Mouse (Mus musculus) heart, embryonic 12.5 days (tissue): ENCODE measurements around the gene Dapk3. TPM values are rescaled to one million over a fixed set of nuclear protein-coding genes. Genes with fewer than 3 reads are reported as not detected.

Experiments used
- ATAC-seq: fragments of 200-750 bp; cut with Nextera tagmentation; 2 replicates; pipeline ENCODE4 v1.8.0; 2017; ENCODE audit warnings: moderate TSS enrichment, moderate library complexity; ENCODE audit not compliant: insufficient number of reproducible peaks, low FRiP score
- H3K27ac ChIP-seq: fragments of 300-500 bp; sonication (generic); 2 replicates; pipeline ENCODE4 v1.5.1; 2016; ENCODE audit warnings: mild to moderate bottlenecking, moderate library complexity; ENCODE audit not compliant: poor library complexity, severe bottlenecking
- H3K27me3 ChIP-seq: fragments of 300-500 bp; sonication (generic); replicated peaks from 2 replicates; pipeline ENCODE4 v1.6.1; 2016; ENCODE audit warnings: mild to moderate bottlenecking, moderate library complexity
- H3K36me3 ChIP-seq: fragments of 300-500 bp; sonication (generic); 2 replicates; pipeline ENCODE4 v1.6.1; 2016; ENCODE audit warnings: mild to moderate bottlenecking, moderate library complexity
- H3K4me1 ChIP-seq: fragments of 300-500 bp; sonication (generic); replicated peaks from 2 replicates; pipeline ENCODE4 v1.6.1; 2016; ENCODE audit warnings: mild to moderate bottlenecking
- H3K4me2 ChIP-seq: fragments of 300-500 bp; sonication (generic); 2 replicates; pipeline ENCODE4 v1.6.1; 2016; ENCODE audit warnings: mild to moderate bottlenecking, moderate library complexity
- H3K4me3 ChIP-seq: fragments of 300-500 bp; sonication (generic); 2 replicates; pipeline ENCODE4 v1.5.1; 2016; ENCODE audit warnings: mild to moderate bottlenecking
- H3K9ac ChIP-seq: fragments of 300-500 bp; sonication (generic); 2 replicates; pipeline ENCODE4 v1.6.1; 2016; ENCODE audit warnings: mild to moderate bottlenecking, moderate library complexity
- H3K9me3 ChIP-seq: fragments of 300-500 bp; sonication (generic); replicated peaks from 2 replicates; pipeline ENCODE4 v1.6.1; 2016; ENCODE audit warnings: mild to moderate bottlenecking, moderate library complexity
- WGBS: fragments of 180-500 bp; shearing (Covaris S2); methylation state at CpG from one replicate; pipeline ENCODE4 v1.1.7; 2016; 5-methylcytosine and 5-hydroxymethylcytosine counted together
- polyA plus RNA-seq: library from polyadenylated mRNA; unstranded; fragments of >200 nt; fragmentation: Nextera tagmentation; extraction: Ambion mirVana; gene quantifications from 2 replicates; pipeline ENCODE4 v1.2.1, GENCODE M21; 2016

Gene Dapk3
- polyA plus RNA-seq, 1 experiment from 2014 or later, result 62.8 TPM

DNA sequence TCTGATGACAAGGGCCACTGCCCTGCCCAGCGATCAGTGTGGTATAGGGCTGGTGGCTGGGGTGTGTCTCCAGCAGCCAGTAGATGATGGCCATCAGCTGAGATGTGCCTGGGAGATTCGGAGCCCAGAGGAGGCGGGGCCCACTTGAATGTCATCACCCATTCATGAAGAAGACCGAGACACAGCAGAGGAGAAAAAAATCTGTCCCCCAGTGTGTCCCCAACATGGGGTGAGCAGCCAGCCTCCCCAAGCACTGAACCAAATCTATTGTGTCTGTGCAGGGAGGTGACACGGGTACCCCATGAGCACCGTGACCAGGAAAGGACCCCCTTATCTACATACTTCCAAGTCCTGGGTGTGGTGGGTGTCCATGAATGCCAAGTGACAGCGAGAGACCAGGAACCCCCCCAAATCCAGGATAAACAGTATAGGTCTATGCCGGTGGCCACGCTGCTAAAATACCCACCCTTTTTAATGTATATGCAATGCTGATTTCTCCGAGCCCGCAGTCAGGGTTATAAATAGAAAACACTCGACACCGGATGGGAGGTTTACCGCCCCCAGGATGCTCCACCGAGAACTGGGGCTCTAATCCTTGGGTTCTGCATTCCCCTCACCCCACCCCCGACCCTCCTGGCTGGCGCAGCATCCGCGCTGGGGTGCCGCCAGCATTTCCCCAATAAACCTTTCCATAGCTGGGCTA is 47.1 kb downstream of the Dapk3 start:
- Histone ChIP-seq H3K27ac (no peak overlapping the region), H3K4me2 (peak overlapping the region; percentile 58), H3K4me3 (peak overlapping the region; percentile 15), H3K9me3 (no peaks in the 10 kb centered on the region), H3K36me3 (no peaks in the 10 kb centered on the region), H3K27me3 (peaks cover 37% of the 10 kb centered on the region), H3K4me1 (peaks cover 22% of the 10 kb centered on the region), H3K9ac (no peak overlapping the region)
- WGBS, result 9% methylated on average over 20 of the region's 20 CpGs
- no peak for ATAC-seq

DNA sequence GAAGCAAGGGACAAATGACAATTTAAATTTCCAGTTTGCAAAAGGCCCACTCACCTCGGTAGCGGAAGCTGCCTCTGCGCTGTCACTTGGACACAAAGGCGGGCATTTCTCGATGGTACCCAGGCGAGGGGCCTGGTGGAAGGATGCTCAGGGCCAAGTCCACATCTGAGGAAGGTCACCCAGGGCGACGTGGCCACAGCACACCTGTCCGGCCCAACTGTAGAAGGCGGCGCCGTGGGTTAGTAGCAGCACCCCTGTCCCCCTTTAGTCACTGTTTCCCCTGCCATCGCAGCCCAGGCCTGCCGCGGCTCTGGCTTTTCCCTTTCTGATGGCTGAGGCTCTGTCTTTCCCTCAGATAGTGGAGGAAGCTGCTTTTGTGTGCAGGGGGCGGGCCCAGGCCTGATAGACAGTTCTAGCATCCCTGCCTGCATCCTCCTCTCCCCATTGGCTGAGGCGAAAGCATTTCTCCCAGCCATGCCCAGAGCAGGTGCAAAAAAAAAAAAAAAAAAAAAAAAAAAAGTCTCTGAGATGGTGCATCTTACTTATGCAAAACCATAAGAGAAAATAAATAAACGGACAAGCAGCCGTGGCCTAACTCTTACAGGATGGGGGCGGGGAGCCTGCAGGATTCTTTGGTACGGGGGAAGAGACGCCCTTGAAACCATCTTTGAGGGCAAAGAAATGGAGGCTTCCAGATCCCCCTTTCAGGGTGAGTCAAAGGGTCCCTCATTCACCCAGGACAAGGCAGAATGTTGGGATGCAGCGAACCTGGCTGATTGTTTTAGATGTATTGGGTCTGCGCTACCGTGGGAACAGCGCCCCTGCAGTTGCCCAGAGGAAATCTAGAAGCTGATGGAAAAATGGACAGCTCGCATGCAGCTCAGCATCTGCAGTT is 47.9 kb downstream of the Dapk3 start, which contains the start of gene Atcay:
Gene Atcay, minus strand, starts transcription at position 396 of the 895 bp plus-strand sequence.
- no peak for ATAC-seq
- peak within 1 kb of the TSS; percentile 58 for H3K4me2 ChIP-seq
- WGBS, result 14% methylated on average over 27 of the region's 27 CpGs
- no peak within 1 kb of the TSS for H3K9ac ChIP-seq
- H3K27ac ChIP-seq, result no peak within 1 kb of the TSS
- H3K27me3 ChIP-seq, result peaks cover 37% of the 10 kb centered on the region
- H3K4me3 ChIP-seq, result peak within 1 kb of the TSS; percentile 15
- peaks cover 22% of the 10 kb centered on the region for H3K4me1 ChIP-seq
- H3K36me3 ChIP-seq, result no peaks in the 10 kb centered on the region
- no peaks in the 10 kb centered on the region for H3K9me3 ChIP-seq

GRCm38 (mm10) chr10:81231436-81231835 is 48.6 kb downstream of the Dapk3 start:
- WGBS, result 49% methylated on average over 7 of the region's 7 CpGs

DNA sequence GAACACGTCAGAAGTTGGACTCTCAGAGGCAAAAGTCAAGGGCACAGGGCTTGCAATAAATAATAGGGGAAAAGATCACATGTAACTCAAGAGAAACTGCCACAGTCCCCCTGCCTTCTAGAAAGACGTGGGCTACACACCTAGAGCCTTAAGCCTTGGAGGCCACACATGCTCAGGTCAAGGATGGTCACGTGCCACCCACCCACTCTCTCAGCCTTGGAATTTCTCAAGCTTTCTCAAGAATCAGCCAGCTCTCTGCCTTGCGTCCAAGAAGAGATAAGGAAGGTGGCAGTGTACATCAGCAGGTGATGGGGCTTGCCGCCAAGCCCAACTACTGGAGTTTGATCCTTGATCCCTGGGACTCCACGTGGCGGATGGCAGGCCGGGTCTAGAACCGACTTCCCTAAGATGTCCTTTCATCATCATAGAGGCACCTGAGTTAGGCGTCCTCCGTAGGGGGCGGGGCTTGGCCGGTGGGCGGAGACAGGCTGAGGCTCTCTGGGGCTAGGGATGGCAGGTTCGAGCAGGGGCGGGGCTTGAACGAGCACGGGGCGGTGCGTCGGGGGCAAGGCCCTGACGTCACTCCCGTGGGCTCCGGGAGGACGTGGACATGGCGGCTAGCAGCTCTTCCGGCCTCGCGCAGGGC is 49.9 kb downstream of the Dapk3 start, which contains the start of gene Zfr2:
Gene Zfr2, plus strand, starts transcription at position 576 of the 646 bp plus-strand sequence.
- H3K36me3 ChIP-seq, result no peaks in the 10 kb centered on the region
- 5% methylated on average over 29 of the region's 29 CpGs for WGBS
- ATAC-seq, result peak; percentile 83
- 0 out of 2 replicates have a peak within 1 kb of the TSS, but pooled peaks have one; percentile 13 for H3K27ac ChIP-seq
- peaks cover 22% of the 10 kb centered on the region for H3K4me1 ChIP-seq
- no peaks in the 10 kb centered on the region for H3K9me3 ChIP-seq
- peak within 1 kb of the TSS; percentile 71 for H3K4me3 ChIP-seq
- H3K9ac ChIP-seq, result peak within 1 kb of the TSS; percentile 86
- H3K27me3 ChIP-seq, result peaks cover 52% of the 10 kb centered on the region
- H3K4me2 ChIP-seq, result peak within 1 kb of the TSS; percentile 78

More at GRCm38 (mm10) chr10:81231436-81231835, 48.6 kb downstream of the Dapk3 start:
- Histone ChIP-seq H3K36me3 (no peaks in the 10 kb centered on the region), H3K4me3 (no peak overlapping the region), H3K9me3 (no peaks in the 10 kb centered on the region), H3K27me3 (peaks cover 40% of the 10 kb centered on the region), H3K27ac (no peak overlapping the region), H3K4me1 (peaks cover 22% of the 10 kb centered on the region), H3K9ac (no peak overlapping the region), H3K4me2 (no peak overlapping the region)
- no peak for ATAC-seq

DNA sequence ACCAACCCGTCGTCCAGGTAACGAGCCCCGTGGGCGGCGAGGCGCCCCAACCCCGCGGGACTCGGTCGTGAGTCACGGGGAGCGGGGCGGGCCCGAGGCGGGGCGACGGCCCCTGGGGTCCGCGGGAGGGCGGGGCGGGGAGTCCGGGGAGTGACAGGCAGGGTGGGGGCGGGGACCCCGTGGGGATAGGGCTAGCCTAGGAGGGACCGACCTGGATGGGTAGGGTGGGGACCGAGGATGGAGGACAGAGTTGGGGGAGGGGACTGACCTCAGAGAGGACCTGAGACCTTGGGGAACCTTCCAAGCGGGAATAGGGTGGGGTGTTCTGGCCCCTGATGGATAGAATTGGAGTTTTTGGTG is 50.4 kb downstream of the Dapk3 start:
- Histone ChIP-seq H3K27ac (0 out of 2 replicates have a peak overlapping the region, but pooled peaks have one; percentile 13), H3K9ac (peak overlapping the region; percentile 86), H3K9me3 (no peaks in the 10 kb centered on the region), H3K4me1 (peaks cover 22% of the 10 kb centered on the region), H3K36me3 (no peaks in the 10 kb centered on the region), H3K4me3 (peak overlapping the region; percentile 71), H3K4me2 (peak overlapping the region; percentile 78), H3K27me3 (peaks cover 53% of the 10 kb centered on the region)
- WGBS, result 2% methylated on average over 22 of the region's 28 CpGs
- ATAC-seq, result peak; percentile 68

GRCm38 (mm10) chr10:81234206-81234605 is 51.4 kb downstream of the Dapk3 start:
- no peak for ATAC-seq
- Histone ChIP-seq H3K9me3 (no peaks in the 10 kb centered on the region), H3K36me3 (no peaks in the 10 kb centered on the region), H3K9ac (no peak overlapping the region), H3K4me3 (no peak overlapping the region), H3K4me1 (peaks cover 22% of the 10 kb centered on the region), H3K27me3 (peaks cover 53% of the 10 kb centered on the region), H3K27ac (no peak overlapping the region), H3K4me2 (no peak overlapping the region)
- 66% methylated on average over 6 of the region's 6 CpGs for WGBS

- no peak for ATAC-seq
- H3K9me3 ChIP-seq, result no peaks in the 10 kb centered on the region
- no peak overlapping the region for H3K9ac ChIP-seq
- no peaks in the 10 kb centered on the region for H3K36me3 ChIP-seq
- no peak overlapping the region for H3K4me3 ChIP-seq
- peaks cover 14% of the 10 kb centered on the region for H3K4me1 ChIP-seq
- 77% methylated on average over 12 of the region's 12 CpGs for WGBS
- H3K27ac ChIP-seq, result no peak overlapping the region
- peaks cover 55% of the 10 kb centered on the region for H3K27me3 ChIP-seq
- no peak overlapping the region for H3K4me2 ChIP-seq
These were observed 53.9 kb downstream of the Dapk3 start for GRCm38 (mm10) chr10:81236471-81237268.

GRCm38 (mm10) chr10:81238618-81239017 is 55.8 kb downstream of the Dapk3 start:
- H3K27me3 ChIP-seq, result peaks cover 74% of the 10 kb centered on the region
- WGBS, result 88% methylated on average over 2 of the region's 2 CpGs
- no peak overlapping the region for H3K4me2 ChIP-seq
- ATAC-seq, result no peak
- no peak overlapping the region for H3K27ac ChIP-seq
- peaks cover 12% of the 10 kb centered on the region for H3K4me1 ChIP-seq
- no peak overlapping the region for H3K4me3 ChIP-seq
- no peaks in the 10 kb centered on the region for H3K9me3 ChIP-seq
- no peaks in the 10 kb centered on the region for H3K36me3 ChIP-seq
- no peak overlapping the region for H3K9ac ChIP-seq

DNA sequence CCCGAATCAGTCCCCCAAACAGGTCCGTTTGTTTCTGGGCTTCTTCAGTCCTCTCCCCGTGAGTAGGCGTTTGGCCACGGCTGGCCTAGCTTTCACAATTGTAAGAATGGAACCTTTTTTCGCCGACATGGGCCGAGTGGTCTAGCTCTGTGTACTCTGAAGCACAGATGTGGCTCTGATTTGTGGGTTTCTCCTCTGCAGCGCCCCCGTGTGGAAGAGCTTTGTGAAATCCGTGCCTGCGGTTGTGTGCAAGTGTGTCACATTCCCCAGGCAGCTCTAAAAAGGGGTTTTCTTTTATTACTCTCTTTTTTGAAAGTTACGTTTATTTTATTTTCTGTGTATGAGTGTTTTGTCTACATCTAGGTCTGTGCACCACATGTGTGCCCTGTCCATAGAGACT is 58.1 kb downstream of the Dapk3 start:
- H3K9ac ChIP-seq, result no peak overlapping the region
- H3K27me3 ChIP-seq, result peaks cover 88% of the 10 kb centered on the region
- 23% methylated on average over 13 of the region's 13 CpGs for WGBS
- peaks cover 17% of the 10 kb centered on the region; the same call in 1 of the 2 replicates for H3K4me1 ChIP-seq
- H3K9me3 ChIP-seq, result no peaks in the 10 kb centered on the region
- no peak overlapping the region for H3K4me2 ChIP-seq
- H3K36me3 ChIP-seq, result no peaks in the 10 kb centered on the region
- no peak for ATAC-seq
- H3K27ac ChIP-seq, result no peak overlapping the region
- H3K4me3 ChIP-seq, result no peak overlapping the region

GRCm38 (mm10) chr10:81242021-81242420 is 59.2 kb downstream of the Dapk3 start:
- Histone ChIP-seq H3K4me2 (no peak overlapping the region), H3K4me1 (peaks cover 17% of the 10 kb centered on the region; the same call in 1 of the 2 replicates), H3K27me3 (peaks cover 83% of the 10 kb centered on the region), H3K9me3 (no peaks in the 10 kb centered on the region), H3K36me3 (no peaks in the 10 kb centered on the region), H3K27ac (no peak overlapping the region), H3K4me3 (no peak overlapping the region), H3K9ac (no peak overlapping the region)
- WGBS, result 89% methylated on average over 16 of the region's 16 CpGs
- ATAC-seq, result no peak
